Mouse (Mus musculus): ENCODE measurements at regions not wholly inside any gene's neighbourhood (a gene's known extent, or its start where the extent isn't known, plus 50 kb on each side); places are given as distances from the start of the nearest gene placed in this dataset.
A peak's percentile ranks its signal among the peaks of the same experiment; 100 is the strongest.
"Not testable (repeated sequence)": the region's sequence is repeated elsewhere in the genome, so short reads cannot be mapped to it uniquely, and the experiment has no call there.

DNA sequence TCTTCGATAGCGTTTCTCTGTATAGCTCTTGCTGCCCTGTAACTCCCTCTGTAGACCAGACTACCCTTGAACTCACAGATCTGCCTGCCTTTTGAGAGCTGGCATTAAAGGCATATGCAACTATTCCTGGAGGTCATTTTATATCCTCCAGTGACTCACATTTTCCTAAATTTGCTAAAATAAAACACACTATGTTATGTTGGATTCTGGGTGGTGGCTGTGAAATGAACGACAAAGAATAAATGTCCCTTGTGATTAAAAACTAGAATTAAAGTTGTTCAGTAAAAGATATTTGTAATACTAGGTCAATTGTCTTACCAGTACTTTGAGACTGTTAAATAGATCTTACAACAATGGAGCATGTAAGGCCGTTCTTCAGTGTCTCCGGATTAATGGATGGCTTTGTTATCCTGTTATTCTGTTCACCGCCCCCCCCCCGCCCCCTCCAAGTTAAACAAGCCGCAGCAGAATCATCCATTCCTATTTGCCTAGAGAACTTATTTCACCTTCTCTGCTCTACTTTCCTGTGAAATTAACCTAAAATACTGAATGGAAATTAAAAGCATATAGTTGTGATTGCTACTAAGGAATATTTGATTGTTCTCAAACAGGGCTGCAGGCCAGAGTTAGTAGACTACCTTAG lies 240.4 kb downstream of the Mef2c start:
- DNase-seq (ENCODE audit: low spot score): no peak

DNA sequence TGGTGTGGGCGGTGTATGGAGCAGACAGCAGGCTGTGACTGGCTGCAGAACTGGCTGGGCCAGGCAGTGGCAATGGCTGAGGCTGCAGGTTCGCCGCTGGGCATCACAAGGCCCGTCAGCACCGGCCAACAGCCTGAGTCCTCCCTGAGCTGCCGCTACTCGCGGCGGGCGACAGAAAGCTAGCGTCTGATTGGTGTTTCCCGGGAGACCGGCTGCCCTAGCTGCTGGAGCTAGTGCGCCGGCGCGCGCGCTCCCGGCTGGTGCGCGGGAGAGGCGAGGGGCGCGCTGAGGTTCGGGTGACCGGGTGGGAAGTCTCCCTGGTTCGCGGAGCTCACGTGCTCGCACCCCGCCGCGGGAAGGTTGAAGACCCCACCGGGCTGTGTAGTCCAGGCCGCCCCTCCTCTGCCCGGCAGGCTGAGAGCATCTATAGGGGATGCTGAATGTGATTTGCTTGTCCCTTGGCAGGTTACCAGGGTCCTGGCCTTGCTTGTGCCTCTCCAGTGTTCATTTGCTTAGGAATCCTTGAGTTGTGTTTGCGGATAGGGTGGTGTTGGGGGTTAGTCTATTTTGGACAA lies 241.2 kb downstream of the Mef2c start:
- peak; percentile 94 for DNase-seq (ENCODE audit: low spot score)

DNA sequence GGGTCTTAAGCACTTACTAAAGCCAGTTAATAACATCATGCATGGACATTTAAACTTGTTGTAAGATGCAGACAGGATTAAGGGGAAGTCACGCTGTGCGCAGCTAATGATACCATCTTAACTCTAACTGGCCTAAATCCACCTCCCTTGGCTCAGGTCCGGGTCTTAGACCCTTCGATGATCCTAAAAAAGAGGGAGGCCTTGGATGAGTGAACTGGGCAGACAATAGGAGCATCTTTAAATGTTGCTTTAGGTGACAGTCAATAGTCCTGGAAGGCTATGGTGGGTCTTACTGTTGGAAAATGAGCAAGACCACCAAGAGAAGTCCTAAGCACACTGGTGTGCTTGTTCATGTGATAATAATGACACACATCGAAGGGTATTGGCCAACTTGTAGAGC lies 242.1 kb downstream of the Mef2c start:
- no peak for DNase-seq (ENCODE audit: low spot score)

DNA sequence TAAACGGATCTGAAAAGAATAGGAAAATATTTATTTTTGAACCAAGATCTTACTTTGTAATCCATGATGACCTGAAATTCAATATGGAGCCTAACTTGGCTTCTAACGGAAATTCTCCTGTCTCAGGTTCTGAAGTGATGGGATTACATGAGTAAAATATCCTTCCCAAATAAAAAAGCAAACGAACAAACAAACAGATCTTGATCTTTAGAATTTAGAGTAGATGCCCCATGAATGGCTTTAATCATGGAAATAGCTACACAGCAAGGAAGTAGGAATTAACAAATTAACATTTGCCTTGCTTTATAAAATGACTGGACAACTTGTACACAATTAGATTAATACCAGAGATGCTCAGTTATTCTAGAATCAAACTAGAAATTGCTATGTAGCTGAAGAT lies 243.8 kb downstream of the Mef2c start:
- no peak for DNase-seq (ENCODE audit: low spot score)

DNA sequence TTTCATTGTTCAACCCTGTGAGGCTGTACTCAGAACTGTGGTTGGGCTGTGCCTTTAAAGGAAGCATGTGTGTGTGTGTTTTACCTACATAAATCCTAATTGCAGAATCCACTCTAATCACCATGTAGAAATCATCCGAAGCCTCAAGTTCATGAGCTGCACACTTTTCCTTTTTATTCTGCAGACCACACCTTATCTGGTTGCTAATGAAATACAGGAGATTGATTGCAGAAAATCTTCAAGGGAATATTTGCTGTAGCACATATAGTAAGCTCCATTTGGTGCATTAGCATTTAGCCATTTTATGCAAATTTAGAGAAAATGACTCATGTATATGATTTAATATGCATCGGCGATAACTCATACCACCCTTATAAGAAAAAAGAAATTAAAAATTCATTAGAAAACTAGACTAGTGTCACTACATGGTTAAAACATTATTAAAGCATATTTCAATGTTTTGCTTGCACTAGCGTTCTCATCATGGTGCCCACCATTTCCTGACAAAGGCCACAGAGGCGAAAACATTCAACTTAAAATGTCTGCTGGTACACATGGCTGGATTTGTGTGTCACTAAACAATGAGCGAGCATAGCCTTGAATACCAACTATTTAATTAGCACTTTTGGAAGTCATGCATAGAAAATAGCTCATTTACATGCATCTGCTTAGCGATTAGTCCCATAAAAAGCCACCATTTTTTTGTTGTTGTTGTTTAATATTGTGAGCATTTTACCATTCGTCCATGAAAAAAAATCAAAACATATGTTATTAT lies 245.7 kb downstream of the Mef2c start:
- no peak for DNase-seq (ENCODE audit: low spot score)

DNA sequence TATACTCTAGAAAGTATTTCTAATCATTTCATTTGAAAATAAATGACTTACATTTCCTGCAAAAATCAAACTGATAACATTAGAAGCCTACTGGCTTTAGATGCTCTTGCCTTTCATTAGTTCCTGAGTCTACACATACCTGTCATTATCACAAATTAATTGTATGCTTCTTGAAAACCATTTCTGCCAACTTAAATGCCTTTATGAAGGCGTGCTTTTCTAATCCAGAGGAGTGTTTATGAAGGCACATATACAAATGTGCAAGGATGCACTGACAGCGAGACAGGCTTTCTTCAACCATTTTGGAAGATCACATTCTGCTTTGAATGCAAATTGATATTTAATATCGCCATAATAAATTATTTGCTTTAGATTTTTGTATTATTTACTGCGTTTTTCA lies 246.6 kb downstream of the Mef2c start:
- DNase-seq (ENCODE audit: low spot score): no peak

DNA sequence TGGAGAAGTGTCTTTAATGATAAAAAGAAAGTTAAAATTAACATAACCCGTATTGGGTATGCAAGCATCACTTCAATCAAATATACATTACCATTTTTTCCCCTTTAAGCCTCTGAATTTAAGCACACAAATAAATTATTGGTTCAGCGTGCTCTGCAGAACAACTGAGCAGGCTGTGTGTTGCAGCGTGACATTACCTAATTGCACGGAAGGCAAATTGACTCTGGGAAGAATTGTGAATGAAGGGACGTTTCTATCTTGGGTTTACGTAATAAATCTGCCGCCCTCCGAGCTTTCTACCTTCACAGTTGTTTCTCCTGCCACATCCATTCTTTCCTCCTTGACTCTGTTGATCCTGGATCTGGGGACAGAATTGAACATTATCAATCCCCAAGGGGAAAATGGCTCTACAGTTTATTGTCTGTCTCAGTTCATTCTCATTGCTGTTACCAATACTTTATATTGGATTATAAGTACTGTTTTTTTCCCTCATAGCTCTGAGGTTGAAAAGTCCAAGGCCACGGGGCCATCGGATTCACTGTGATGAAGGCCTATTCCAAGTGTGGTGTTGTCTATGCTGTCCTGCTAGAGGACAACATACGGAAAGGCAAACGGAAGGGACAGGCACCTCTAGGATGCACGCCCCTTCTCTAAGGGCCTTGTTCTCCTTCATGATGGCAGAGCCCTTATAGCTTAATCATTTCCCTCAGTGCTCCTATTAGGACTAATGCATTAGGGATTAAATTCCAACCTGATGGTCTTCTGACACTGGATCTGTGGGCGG lies 256.7 kb downstream of the Mef2c start:
- no peak for DNase-seq (ENCODE audit: low spot score)

DNA sequence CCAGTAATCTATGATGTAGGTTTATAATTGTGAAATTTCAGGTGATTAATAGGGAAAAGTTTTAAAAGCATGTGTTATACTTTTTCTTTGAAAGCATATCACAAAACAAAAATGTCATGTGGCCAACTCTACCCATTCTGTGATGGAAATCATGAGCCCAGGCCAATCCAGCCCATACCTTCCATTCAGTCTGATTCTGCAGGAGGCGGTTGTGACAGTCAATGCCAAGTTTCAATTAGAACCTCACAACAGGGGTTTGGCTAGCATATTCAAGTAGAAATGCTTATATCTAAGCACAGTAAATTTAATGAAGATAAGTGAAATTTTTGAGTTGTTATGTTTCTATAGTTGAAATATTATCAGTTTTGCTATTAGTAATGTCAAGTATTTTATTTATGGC lies 258.6 kb downstream of the Mef2c start:
- DNase-seq (ENCODE audit: low spot score): no peak

DNA sequence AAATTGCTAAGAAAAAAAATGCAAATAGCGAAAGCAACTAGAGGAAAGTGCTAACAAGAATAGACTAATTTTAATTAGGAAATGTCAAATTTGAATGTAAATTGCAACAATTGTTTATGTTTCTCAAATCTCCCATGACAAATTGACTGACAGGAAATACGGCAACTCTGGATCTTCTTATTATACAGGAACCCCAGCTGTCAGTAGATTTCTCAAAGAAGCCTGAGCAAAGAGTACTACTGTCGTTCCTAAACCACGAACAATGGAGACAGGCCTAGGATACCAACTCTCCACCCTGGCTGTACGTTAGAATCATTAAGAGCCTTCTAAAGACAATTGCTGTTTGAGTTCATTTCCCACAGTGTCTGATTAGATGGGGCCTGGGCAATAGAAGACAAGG lies 259.5 kb downstream of the Mef2c start:
- not testable (repeated sequence) for DNase-seq (ENCODE audit: low spot score)

DNA sequence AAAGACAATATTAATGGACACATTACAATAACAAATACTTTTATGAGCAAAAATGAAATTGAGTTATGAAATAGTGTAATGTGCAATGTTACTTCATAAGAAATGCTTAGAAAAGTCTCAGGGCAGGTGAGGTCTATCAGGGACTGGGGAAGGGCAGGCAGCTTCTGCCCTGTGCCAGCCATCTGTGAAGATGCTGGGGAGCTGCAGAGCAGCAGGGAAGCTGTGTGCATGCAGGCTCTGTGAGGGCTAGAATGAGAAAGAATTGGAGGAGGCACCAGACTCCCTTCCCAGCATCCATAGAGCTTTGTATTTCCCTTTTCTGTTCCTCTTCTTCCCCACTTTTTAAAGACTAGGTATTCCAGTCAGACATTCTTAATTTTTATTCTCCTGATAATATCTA lies 281.8 kb downstream of the Mef2c start:
- DNase-seq (ENCODE audit: low spot score): no peak

DNA sequence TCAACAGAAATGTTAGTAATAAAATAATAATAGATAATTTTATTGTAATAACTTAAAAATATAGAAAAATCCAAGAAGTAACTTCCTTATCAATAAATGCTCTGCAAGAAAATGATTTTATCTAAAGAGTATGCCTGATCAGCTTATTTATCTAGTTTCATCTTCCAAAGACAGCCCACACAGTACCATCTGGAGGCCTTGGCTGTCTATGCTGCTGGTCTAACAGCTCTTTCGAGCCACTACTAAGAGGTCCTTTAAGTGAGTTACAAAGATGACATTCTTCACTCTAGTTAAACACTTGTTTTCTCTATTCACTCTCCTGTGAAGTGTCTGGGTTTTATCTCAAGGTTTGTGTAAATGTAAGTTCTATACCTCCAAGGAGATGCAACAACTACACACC lies 305.7 kb downstream of the Mef2c start:
- DNase-seq (ENCODE audit: low spot score): no peak

DNA sequence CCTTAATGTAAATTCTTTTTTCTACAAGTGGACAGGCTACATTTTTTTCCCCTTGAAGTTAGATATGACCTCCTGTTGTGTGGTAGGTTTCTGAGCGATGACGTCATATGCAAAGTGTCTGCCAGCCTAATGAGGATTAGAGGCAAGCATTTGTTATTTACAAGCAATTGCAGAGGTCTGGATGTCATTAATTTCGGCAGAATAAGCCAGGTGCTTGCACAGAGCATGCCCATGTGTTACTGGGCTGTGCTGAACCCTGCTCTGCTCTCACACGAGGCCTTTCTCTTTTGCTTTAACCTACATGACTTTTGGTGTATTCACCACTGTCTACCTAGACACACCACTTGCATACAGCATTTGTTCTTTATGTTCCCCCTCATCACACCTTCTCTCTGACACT lies 316.5 kb downstream of the Mef2c start:
- DNase-seq (ENCODE audit: low spot score): no peak

DNA sequence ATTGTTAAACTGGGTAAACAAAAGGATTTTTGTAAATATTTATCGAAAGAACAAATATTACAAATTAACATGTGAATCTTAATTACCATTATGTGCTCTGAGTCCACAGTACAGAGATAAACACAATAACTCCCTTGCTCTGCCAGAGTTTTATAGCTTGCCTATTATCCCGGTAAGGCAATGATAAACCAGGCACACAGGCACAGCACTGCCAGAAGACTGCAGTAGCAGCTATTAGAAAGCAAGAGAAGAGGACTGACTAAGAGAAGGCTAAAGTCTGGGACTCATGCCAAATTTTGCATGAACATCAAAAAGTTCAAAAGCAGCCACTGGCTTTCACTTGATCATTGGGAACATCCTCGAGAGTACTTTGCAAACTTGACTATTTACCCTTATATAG lies 316.9 kb downstream of the Mef2c start:
- no peak for DNase-seq (ENCODE audit: low spot score)

DNA sequence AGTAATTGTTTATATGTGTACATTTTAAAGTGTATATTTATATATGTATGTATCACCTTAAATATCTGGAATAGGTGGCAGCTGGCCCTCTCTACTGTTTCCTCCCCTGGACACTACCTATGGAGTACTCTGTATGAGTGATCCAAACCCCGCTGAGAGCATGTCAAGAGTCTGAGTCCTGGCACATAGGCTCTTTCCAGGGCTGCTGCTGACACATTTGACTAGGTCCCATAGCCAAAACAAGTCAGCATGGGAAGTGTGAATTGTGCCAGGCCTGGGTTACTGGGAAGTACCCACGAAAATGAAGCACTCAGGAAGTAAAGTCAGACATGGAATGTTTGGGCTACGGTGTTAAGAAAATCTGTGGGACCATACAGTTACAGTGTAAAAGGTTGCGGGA lies 321.1 kb downstream of the Mef2c start:
- DNase-seq (ENCODE audit: low spot score): no peak

DNA sequence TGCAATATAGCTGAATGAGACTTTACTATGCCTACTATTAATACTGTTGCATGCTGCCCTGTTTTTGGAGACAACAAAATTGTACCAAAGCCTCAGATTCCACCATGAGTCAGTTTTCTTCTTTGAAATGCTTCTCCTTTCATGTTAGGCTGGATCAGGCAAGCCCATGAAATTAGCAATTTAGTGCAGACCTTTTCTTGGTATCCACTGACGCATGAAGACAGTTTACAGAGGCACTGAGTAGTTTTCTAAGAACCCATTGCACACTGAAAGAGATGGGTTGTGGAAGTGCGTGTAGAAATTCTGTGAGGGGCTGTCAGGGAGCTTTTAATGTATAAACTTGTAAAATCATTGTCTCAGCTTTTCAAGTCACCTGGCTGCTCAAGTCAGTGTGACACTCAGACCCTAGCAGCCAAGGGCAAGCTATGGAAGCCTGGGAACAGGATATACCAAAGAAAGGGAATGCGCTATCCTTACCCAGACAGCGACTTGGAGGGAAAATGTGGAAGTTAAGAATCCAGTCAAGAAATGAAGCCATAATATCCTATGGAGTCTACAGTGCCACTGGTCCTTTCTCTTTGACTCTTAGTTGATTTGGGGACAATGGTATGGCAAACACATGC lies 323.1 kb downstream of the Mef2c start:
- DNase-seq (ENCODE audit: low spot score): no peak

DNA sequence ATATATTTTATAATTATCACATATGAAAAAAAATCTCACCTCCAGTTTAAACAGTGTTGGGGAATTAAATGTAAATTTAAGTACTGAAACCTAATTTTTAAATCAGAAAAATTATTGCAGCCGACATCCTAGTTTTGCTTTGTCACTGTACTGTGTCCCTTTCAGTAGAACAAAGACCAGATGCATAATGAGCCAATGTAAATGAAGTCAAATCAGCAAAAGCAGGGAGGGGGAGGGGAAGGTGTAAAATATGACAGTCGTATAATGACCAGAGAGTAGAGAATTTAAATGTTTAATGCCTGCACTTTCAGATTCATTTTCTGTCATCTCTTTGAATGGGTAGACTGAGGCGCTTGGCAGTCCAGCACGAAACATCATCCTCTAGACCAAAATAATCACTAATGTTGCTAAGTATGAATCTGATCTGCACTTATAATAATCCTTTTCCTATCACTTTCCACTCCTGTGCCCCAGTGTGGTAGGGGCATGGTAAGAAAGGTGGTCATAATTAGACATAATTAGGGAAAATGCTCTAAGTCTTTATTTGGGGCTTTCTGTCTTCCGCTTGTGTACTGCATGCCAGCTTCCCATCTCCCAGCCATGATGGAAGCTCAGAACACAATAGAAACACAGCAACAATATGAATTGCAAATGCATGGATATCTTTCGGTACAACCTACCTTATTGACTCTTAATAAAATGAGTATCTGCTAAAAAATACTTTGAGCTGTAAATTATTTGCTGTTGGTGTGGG lies 356.0 kb upstream of the Tmem161b start:
- no peak for DNase-seq (ENCODE audit: low spot score)

DNA sequence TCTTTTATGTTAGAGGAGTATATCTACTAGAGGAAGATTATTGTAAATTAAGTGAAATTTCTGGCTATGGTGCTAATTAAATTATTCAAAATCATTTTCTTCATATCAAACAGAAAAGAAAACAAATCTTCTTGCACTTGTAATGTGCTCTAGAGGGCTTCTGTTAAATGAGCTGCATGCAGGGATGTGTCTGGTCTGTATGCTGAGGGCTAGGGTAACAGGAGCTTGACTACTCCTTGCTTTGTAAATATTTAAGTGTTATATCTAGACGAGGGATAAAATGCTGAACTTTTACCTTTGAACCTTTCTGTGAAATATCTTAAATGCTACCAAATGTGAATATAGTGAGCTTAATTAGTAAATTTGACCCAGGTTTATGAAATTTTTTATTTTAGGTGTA lies 354.9 kb upstream of the Tmem161b start:
- DNase-seq (ENCODE audit: low spot score): no peak

DNA sequence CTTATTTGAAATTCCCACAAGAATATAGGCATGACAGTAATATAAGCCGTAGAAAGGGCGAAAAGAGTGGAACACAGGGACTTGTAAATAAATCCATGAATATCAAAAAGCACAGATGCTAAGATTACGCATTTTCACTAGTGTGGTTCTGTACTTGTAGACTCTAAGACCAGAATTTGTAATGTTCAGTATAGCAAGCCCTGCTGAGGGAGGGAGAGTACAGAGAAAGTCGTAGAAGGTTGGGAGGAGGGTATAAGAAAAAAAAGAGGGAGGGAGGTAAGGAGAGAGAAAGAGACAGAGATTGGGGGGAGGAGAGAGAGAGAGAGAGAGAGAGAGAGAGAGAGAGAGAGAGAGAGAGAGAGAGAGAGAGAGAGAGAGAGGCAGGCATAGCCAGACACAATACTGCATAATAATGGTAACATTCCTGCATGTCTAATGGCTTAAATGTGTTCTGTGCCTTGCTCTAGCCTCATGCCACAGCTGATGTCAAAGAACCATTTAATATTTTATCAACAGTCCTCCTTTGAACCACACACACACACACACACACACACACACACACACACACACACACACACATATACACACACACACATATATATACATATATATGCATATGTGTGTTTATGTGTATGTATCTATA lies 354.1 kb upstream of the Tmem161b start:
- DNase-seq (ENCODE audit: low spot score): no peak

DNA sequence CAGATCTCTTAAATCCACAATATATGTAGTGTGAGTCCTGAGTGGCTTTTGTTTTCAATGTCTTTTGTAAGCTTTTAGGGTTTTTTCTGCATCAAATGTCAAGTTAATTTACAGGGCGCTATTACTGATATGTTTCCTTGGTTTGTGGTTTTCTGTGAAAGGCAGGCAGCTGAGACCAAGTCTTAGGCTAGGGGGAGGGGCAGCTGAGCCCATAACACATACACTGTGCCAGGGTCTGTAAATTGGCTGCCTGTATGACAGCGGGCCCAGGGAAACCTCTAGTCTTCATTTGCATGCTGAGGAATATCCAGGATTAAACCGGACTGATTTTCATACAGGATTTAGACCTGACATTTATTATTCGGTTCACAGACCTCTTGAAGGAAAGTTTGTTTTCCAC lies 353.2 kb upstream of the Tmem161b start:
- no peak for DNase-seq (ENCODE audit: low spot score)

DNA sequence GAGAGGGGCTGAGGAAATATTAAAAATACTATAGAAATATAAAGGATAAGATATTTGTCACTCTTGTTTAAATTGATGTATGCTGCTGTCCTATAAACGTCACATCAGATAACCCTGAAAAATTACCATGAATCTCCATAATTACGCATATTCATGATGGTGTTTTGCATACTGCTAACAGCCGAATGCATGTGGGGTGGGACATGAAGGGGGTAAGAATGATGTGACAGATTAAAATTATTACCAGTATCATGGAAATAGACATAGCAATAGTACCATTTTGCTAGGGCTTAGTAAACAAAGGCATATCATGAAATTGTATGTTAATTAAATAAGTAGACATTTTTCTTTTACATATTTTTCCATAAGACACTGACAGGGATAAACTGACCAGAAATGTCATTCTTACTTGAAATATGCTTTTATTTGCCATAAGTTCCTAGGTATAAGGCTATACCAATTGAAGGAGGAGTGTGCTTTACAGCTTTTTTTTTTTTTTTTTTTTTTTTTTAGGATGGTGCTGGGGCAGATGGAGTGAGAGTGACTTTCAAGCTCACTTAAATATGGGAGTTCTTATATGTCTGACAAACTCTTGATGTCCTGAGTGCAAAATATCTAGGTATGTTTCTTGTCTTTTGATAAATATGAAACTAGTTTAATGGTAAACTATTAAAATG lies 349.8 kb upstream of the Tmem161b start:
- no peak for DNase-seq (ENCODE audit: low spot score)

DNA sequence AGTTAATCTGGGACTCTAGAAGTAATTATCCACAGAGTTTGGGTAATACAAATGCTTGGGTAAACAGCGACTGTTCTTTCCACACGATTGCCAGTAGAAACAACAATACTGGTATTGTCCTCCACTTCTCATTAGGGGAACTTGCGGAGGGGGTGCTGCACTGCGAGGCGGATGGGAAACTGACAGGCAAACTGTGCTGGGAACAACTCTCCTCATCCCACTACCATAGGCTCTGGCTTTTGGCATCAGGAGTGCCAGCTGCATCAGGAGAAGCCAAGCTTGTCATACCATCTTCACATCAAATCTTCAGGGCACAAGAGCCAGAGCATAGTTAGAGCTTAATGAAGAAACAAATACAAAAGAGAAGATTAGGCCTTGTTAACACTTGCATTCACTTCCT lies 349.2 kb upstream of the Tmem161b start:
- DNase-seq (ENCODE audit: low spot score): peak; percentile 23

Data from left cerebral cortex, adult 11 months (tissue).